Mouse (Mus musculus) forebrain, embryonic 10.5 days (tissue): ENCODE data around the gene Ifrd2. TPM values are rescaled to one million over a fixed set of nuclear protein-coding genes. Genes with fewer than 3 reads are reported as not detected.

ENCODE experiments used
- DNase-seq: peaks from one replicate; pipeline ENCODE4 v3.0.0-alpha.2; 2017; ENCODE audit warnings: low spot score; ENCODE audit errors: extremely low spot score
- H3K27ac ChIP-seq: fragments of 300-500 bp; sonication (generic); 2 replicates; pipeline ENCODE4 v1.5.1; 2016; ENCODE audit warnings: mild to moderate bottlenecking
- H3K27me3 ChIP-seq: fragments of 300-500 bp; sonication (generic); 2 replicates; pipeline ENCODE4 v1.6.1; 2016; ENCODE audit warnings: mild to moderate bottlenecking; ENCODE audit not compliant: poor library complexity, severe bottlenecking
- H3K36me3 ChIP-seq: fragments of 300-500 bp; sonication (generic); replicated peaks from 2 replicates; pipeline ENCODE4 v1.6.1; 2016; ENCODE audit warnings: mild to moderate bottlenecking, moderate library complexity
- H3K4me1 ChIP-seq: fragments of 300-500 bp; sonication (generic); 2 replicates; pipeline ENCODE4 v1.6.1; 2016
- H3K4me3 ChIP-seq: fragments of 300-500 bp; sonication (generic); 2 replicates; pipeline ENCODE4 v1.5.1; 2016; ENCODE audit warnings: mild to moderate bottlenecking, moderate library complexity
- H3K9me3 ChIP-seq: fragments of 300-500 bp; sonication (generic); 2 replicates; pipeline ENCODE4 v1.6.1; 2016; ENCODE audit warnings: mild to moderate bottlenecking, moderate library complexity
- WGBS: fragments of 180-500 bp; shearing (Covaris S2); methylation state at CpG from one replicate; pipeline ENCODE4 v1.1.7; 2016; 5-methylcytosine and 5-hydroxymethylcytosine counted together
- polyA plus RNA-seq: library from polyadenylated mRNA; unstranded; fragments of >200 nt; fragmentation: Nextera tagmentation; extraction: Ambion mirVana; gene quantifications from 2 replicates; pipeline ENCODE4 v1.2.1, GENCODE M21; 2016

Ifrd2 gene
- polyA plus RNA-seq, 1 experiment from 2014 or later: 58.6 TPM

- no peak overlapping the region for H3K27ac ChIP-seq
- H3K27me3 ChIP-seq: peaks cover 45% of the 10 kb centered on the region
- H3K4me1 ChIP-seq: peaks cover 41% of the 10 kb centered on the region
- no peaks in the 10 kb centered on the region for H3K9me3 ChIP-seq
- no peak overlapping the region for H3K4me3 ChIP-seq
- peaks cover 2% of the 10 kb centered on the region for H3K36me3 ChIP-seq
- DNase-seq: no peak
- WGBS: 75% methylated on average over 14 of the region's 14 CpGs
Measured at GRCm38 (mm10) chr9:107599842-107600241, 12.4 kb downstream of the Ifrd2 start.

GRCm38 (mm10) chr9:107600745-107601144, 13.3 kb downstream of the Ifrd2 start:
- no peak overlapping the region for H3K27ac ChIP-seq
- peaks cover 50% of the 10 kb centered on the region for H3K4me1 ChIP-seq
- peaks cover 54% of the 10 kb centered on the region for H3K27me3 ChIP-seq
- no peaks in the 10 kb centered on the region for H3K9me3 ChIP-seq
- no peak for DNase-seq
- H3K36me3 ChIP-seq: no peaks in the 10 kb centered on the region
- no peak overlapping the region for H3K4me3 ChIP-seq
- WGBS: 83% methylated on average over 12 of the region's 12 CpGs

GRCm38 (mm10) chr9:107601275-107601674, 13.8 kb downstream of the Ifrd2 start:
- Histone ChIP-seq H3K4me3 (no peak overlapping the region), H3K9me3 (no peaks in the 10 kb centered on the region), H3K27me3 (peaks cover 57% of the 10 kb centered on the region), H3K4me1 (peaks cover 55% of the 10 kb centered on the region), H3K36me3 (no peaks in the 10 kb centered on the region), H3K27ac (0 out of 2 replicates have a peak overlapping the region, but pooled peaks have one; percentile 44)
- DNase-seq: no peak
- WGBS: 88% methylated on average over 11 of the region's 11 CpGs

- 13% methylated on average over 10 of the region's 10 CpGs for WGBS
- H3K4me1 ChIP-seq: peaks cover 64% of the 10 kb centered on the region
Measured at GRCm38 (mm10) chr9:107602068-107602648, 14.7 kb downstream of the Ifrd2 start.

GRCm38 (mm10) chr9:107603251-107603650, 15.8 kb downstream of the Ifrd2 start:
- no peaks in the 10 kb centered on the region for H3K36me3 ChIP-seq
- no peak overlapping the region for H3K4me3 ChIP-seq
- no peak for DNase-seq
- WGBS: 86% methylated on average over 6 of the region's 6 CpGs
- peaks cover 75% of the 10 kb centered on the region for H3K4me1 ChIP-seq
- H3K27ac ChIP-seq: peak overlapping the region; percentile 85
- H3K27me3 ChIP-seq: peaks cover 62% of the 10 kb centered on the region
- H3K9me3 ChIP-seq: no peaks in the 10 kb centered on the region

More at GRCm38 (mm10) chr9:107602068-107602648, 14.7 kb downstream of the Ifrd2 start:
- peak; percentile 94 for DNase-seq
- Histone ChIP-seq H3K9me3 (no peaks in the 10 kb centered on the region), H3K27ac (peak overlapping the region; percentile 85), H3K4me3 (0 out of 2 replicates have a peak overlapping the region, but pooled peaks have one; percentile 7), H3K36me3 (no peaks in the 10 kb centered on the region), H3K27me3 (peaks cover 62% of the 10 kb centered on the region)

GRCm38 (mm10) chr9:107605041-107605661, 17.7 kb downstream of the Ifrd2 start:
- 38% methylated on average over 23 of the region's 23 CpGs for WGBS
- no peak for DNase-seq

GRCm38 (mm10) chr9:107606591-107606990, 19.1 kb downstream of the Ifrd2 start:
- no peak for DNase-seq
- H3K4me3 ChIP-seq: peak overlapping the region; percentile 18
- no peaks in the 10 kb centered on the region for H3K9me3 ChIP-seq
- H3K27ac ChIP-seq: peak overlapping the region; percentile 96
- peaks cover 35% of the 10 kb centered on the region for H3K27me3 ChIP-seq
- WGBS: 16% methylated on average over 9 of the region's 9 CpGs
- H3K4me1 ChIP-seq: peaks cover 97% of the 10 kb centered on the region
- H3K36me3 ChIP-seq: no peaks in the 10 kb centered on the region; the same call in 1 of the 2 replicates

More at GRCm38 (mm10) chr9:107605041-107605661, 17.7 kb downstream of the Ifrd2 start:
- no peaks in the 10 kb centered on the region; the same call in 1 of the 2 replicates for H3K36me3 ChIP-seq
- H3K4me1 ChIP-seq: peaks cover 86% of the 10 kb centered on the region
- H3K27ac ChIP-seq: peak overlapping the region; percentile 85
- no peaks in the 10 kb centered on the region for H3K9me3 ChIP-seq
- peak overlapping the region; percentile 30; the same call in 1 of the 2 replicates for H3K4me3 ChIP-seq
- peaks cover 47% of the 10 kb centered on the region for H3K27me3 ChIP-seq

- Histone ChIP-seq H3K4me1 (peaks cover 99% of the 10 kb centered on the region), H3K27me3 (peaks cover 35% of the 10 kb centered on the region), H3K27ac (peak overlapping the region; percentile 96), H3K4me3 (peak overlapping the region; percentile 18), H3K9me3 (no peaks in the 10 kb centered on the region), H3K36me3 (no peaks in the 10 kb centered on the region; the same call in 1 of the 2 replicates)
- DNase-seq: no peak
- 74% methylated on average over 2 of the region's 2 CpGs for WGBS
Measured at GRCm38 (mm10) chr9:107607036-107607435, 19.6 kb downstream of the Ifrd2 start.

GRCm38 (mm10) chr9:107607653-107608245, 20.3 kb downstream of the Ifrd2 start:
- Histone ChIP-seq H3K9me3 (no peaks in the 10 kb centered on the region), H3K4me1 (peaks cover 99% of the 10 kb centered on the region), H3K36me3 (no peaks in the 10 kb centered on the region; the same call in 1 of the 2 replicates), H3K27ac (peak overlapping the region; percentile 96), H3K27me3 (peaks cover 35% of the 10 kb centered on the region), H3K4me3 (no peak overlapping the region)
- WGBS: 64% methylated on average over 9 of the region's 9 CpGs
- no peak for DNase-seq

- peaks cover 99% of the 10 kb centered on the region for H3K4me1 ChIP-seq
- H3K4me3 ChIP-seq: peak within 1 kb of the TSS; percentile 20
- H3K9me3 ChIP-seq: no peaks in the 10 kb centered on the region
- H3K27me3 ChIP-seq: peaks cover 26% of the 10 kb centered on the region
- no peak for DNase-seq
- H3K27ac ChIP-seq: peak within 1 kb of the TSS; percentile 96
- peaks cover 4% of the 10 kb centered on the region for H3K36me3 ChIP-seq
- WGBS: 44% methylated on average over 12 of the region's 12 CpGs
Measured at GRCm38 (mm10) chr9:107608741-107609432, 21.4 kb downstream of the Ifrd2 start, which contains the start of gene Sema3b. Sema3b (minus strand) TSS chr9:107609229.

GRCm38 (mm10) chr9:107609433-107609830, 22.0 kb downstream of the Ifrd2 start:
- 59% methylated on average over 4 of the region's 4 CpGs for WGBS
- peaks cover 10% of the 10 kb centered on the region for H3K36me3 ChIP-seq
- H3K4me3 ChIP-seq: peak overlapping the region; percentile 20
- H3K9me3 ChIP-seq: no peaks in the 10 kb centered on the region
- H3K4me1 ChIP-seq: peaks cover 99% of the 10 kb centered on the region
- H3K27me3 ChIP-seq: peaks cover 21% of the 10 kb centered on the region
- H3K27ac ChIP-seq: peak overlapping the region; percentile 96
- DNase-seq: no peak

GRCm38 (mm10) chr9:107611456-107612190, 24.2 kb downstream of the Ifrd2 start:
- no peaks in the 10 kb centered on the region for H3K9me3 ChIP-seq
- H3K4me3 ChIP-seq: peak overlapping the region; percentile 50
- peaks cover 32% of the 10 kb centered on the region for H3K36me3 ChIP-seq
- peaks cover 97% of the 10 kb centered on the region for H3K4me1 ChIP-seq
- 75% methylated on average over 6 of the region's 6 CpGs for WGBS
- peaks cover 4% of the 10 kb centered on the region; the same call in 1 of the 2 replicates for H3K27me3 ChIP-seq
- peak overlapping the region; percentile 96 for H3K27ac ChIP-seq
- no peak for DNase-seq
